Mouse (Mus musculus) erythroblast, embryonic 14.5 days (primary cell): ENCODE measurements around the gene Rab11fip5.

Experiments used
- GATA1 ChIP-seq: IDR thresholded peaks from 2 replicates; pipeline ENCODE4 v1.6.1; 2012; ENCODE audit warnings: low read length, inconsistent platforms, mixed read lengths
- TAL1 ChIP-seq: IDR thresholded peaks from 3 replicates; pipeline ENCODE4 v1.6.1; 2012; ENCODE audit warnings: low read length, inconsistent platforms, mixed read lengths

DNA sequence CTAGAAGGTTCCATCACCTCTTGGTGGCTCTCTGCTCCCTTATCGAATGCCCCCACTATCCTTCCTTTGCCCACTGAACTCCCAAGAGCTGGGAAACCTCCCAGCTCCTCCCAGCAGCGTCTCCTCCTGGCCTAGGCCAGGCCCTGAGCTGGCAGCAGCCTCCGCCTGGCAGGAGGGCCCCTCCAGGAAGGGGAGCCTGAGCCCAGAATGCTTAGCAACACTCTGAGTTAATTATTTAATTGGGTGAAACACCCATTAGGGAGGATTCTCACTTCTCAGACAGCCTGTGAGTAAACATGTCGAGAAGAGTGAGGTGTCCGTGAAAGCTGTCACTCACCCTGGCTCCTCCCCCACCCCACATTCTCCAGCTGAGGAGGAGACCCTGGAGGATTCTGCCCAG, 25.3 kb upstream of the Rab11fip5 start:
- TF ChIP-seq GATA1: no peak
- no peak for TF ChIP-seq TAL1
